Mouse (Mus musculus): ENCODE data around the gene Phactr1. TPM values are rescaled to one million over a fixed set of nuclear protein-coding genes. Genes with fewer than 3 reads are reported as not detected.

The Phactr1 gene
- polyA plus RNA-seq (2016; fragmentation: Nextera tagmentation; extraction: Ambion mirVana) = 0.39 and 0.78 TPM in 2 replicates

DNA sequence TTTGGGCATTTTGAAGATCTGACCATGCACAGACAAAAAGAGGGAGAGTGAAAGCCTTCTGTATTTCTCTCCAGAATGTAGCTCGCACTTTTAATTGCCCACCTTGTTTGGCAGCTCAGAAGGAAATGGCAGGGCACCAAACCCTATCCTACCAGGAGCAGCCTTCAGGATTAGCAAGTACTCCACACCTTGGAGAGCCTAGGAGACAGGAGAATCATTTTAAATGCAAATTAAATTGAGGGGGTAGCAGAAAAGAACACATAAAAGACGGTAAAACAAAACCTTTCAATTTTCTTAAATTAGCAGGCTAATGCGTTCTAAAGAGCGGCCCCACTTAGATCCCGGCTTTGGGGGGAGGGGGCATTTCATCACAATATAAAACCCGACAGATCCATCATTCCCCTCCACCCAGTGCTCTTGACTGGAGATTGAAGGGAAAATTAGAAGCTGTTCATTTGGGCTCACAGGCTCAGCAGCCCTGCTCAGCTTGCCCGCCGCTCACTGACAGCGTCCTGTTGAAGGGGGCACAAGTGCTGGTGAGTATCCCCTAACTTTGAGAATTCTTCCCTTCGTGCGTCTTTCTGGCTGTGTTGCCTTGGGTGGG is at the start of gene Phactr1:
Gene Phactr1 (plus strand): TSS at position 233 of the 604 bp plus-strand sequence.
- ATAC-seq = no peak
- Histone ChIP-seq H3K27ac (no peak within 1 kb of the TSS), H3K4me2 (no peak within 1 kb of the TSS), H3K27me3 (replicated peaks) (0 out of 2 replicates have a peak, but pooled peaks cover 17% of the 10 kb centered on the region), H3K9ac (no peak within 1 kb of the TSS), H3K9me3 (replicated peaks) (no peaks in the 10 kb centered on the region), H3K4me1 (no peaks in the 10 kb centered on the region), H3K36me3 (no peaks in the 10 kb centered on the region), H3K4me3 (no peak within 1 kb of the TSS)
- WGBS (ENCODE audit: insufficient replicate concordance) = 29% methylated on average over 11 of the region's 11 CpGs

DNA sequence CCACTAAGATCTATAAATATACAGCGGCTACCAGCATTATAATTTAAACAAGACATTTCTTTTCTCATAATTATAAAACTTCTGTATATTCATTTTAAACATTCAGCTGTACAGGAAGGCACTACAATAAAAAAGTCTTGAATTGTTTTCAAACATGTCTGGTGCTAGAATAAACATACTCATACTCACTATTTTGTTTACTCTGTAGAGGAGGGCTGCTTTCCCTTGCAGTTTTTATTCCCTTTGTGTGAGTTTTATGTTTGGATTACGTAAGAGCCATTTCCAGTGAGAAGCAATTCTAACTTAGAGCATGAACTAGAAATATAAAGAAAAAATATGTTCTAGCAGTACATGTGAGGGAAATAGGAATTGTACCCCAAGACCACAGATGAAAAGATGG is 45.5 kb upstream of the Phactr1 start:
- H3K4me2 ChIP-seq = no peak overlapping the region
- 77% methylated on average over 2 of the region's 2 CpGs for WGBS (ENCODE audit: insufficient replicate concordance)
- H3K9ac ChIP-seq = no peak overlapping the region
- H3K27me3 ChIP-seq (replicated peaks) = no peaks in the 10 kb centered on the region
- no peaks in the 10 kb centered on the region for H3K4me1 ChIP-seq
- H3K27ac ChIP-seq = no peak overlapping the region
- H3K36me3 ChIP-seq = no peaks in the 10 kb centered on the region
- ATAC-seq = no peak
- H3K4me3 ChIP-seq = no peak overlapping the region
- H3K9me3 ChIP-seq (replicated peaks) = no peaks in the 10 kb centered on the region

DNA sequence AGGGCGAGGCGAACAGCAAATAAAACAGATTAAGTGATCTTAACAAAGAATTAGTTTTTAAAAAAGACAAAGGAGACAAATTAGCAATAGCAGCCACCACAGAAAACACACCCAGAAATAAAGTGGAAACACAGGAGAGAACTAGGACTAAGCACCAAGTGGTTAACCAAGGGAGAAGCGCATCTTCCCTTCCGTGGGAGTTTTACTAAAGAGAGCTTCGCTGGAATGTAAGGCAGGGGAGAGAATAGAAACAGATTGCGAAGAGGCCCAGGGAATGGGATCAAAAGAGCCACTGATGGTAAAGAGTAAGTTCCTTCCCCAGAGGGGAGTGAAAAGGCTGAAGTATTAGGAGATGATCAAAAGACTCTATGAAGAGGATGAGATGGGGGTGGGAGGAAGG is 30.2 kb upstream of the Phactr1 start:
- no peak overlapping the region for H3K4me3 ChIP-seq
- no peak overlapping the region for H3K9ac ChIP-seq
- H3K36me3 ChIP-seq = no peaks in the 10 kb centered on the region
- WGBS (ENCODE audit: insufficient replicate concordance) = 56% methylated on average over 6 of the region's 6 CpGs
- no peak for ATAC-seq
- H3K4me2 ChIP-seq = no peak overlapping the region
- no peaks in the 10 kb centered on the region for H3K4me1 ChIP-seq
- H3K27ac ChIP-seq = no peak overlapping the region
- no peaks in the 10 kb centered on the region for H3K27me3 ChIP-seq (replicated peaks)
- no peaks in the 10 kb centered on the region for H3K9me3 ChIP-seq (replicated peaks)

DNA sequence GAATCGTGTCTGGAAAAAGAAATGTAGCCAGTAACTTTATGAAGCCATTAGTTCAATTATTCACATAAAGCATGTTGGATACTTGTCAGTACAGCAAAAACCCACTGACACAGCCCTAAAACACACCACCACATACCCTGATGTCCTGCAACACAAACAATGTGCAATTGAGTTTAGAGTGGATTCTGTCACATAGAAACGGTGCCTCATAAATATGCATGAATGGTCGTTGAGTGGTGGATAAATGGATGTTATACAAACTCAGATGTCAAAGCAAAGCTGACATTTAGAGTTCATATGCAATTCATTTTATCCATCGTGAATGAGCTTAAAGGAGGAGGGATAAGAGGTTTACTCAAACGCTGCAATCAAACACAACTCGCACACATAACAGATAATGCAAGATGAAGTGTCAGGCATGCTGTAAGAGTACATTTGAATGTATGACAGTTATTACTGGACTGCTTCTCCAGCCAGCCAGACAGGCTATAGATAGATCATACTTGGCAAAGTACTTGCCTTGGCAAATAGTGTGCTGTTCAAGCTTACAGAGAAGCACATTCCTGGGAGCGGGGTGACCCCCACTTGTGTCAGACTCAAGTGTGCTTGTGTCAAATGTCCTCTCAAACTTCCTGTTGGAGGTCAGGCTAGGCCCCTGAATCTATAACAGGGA is 23.6 kb upstream of the Phactr1 start:
- no peaks in the 10 kb centered on the region for H3K27me3 ChIP-seq (replicated peaks)
- no peak overlapping the region for H3K4me2 ChIP-seq
- no peaks in the 10 kb centered on the region for H3K4me1 ChIP-seq
- no peak overlapping the region for H3K9ac ChIP-seq
- 70% methylated on average over 7 of the region's 7 CpGs for WGBS (ENCODE audit: insufficient replicate concordance)
- no peaks in the 10 kb centered on the region for H3K9me3 ChIP-seq (replicated peaks)
- ATAC-seq = no peak
- no peak overlapping the region for H3K27ac ChIP-seq
- no peaks in the 10 kb centered on the region for H3K36me3 ChIP-seq
- no peak overlapping the region for H3K4me3 ChIP-seq

DNA sequence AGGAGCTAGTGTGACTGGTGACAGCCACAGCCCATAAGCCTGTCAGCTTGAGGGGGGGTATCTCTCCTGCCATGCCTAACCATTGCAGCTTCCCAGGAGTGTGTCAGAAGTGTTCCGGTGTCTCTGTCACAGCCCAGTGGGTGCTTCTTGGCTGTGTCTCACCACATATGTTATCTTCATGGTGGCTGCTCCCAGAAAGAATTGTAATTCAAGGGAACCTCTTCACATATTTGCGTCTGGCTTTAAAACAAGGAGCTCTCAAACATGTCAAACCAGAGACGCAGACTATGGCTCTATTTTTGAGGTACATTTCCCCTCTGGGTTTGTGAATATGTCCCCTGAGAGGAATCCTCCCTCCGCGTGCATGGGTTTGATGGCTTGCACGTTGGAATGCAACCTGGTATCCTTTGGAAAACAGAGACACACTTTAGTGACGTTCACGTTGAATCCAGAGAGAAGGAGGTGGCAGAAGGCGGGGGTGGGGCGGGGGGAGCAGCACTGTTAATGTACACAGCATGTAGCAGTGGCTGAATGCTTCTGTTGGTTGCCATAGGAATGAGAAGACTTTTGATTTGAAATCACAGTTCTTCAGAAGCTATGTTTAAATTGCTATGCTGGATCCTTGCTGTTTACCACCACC is 8.7 kb upstream of the Phactr1 start:
- Histone ChIP-seq H3K36me3 (no peaks in the 10 kb centered on the region), H3K9ac (no peak overlapping the region), H3K27ac (no peak overlapping the region), H3K9me3 (replicated peaks) (no peaks in the 10 kb centered on the region), H3K27me3 (replicated peaks) (no peaks in the 10 kb centered on the region), H3K4me3 (no peak overlapping the region), H3K4me2 (no peak overlapping the region), H3K4me1 (no peaks in the 10 kb centered on the region)
- no peak for ATAC-seq
- 62% methylated on average over 10 of the region's 10 CpGs for WGBS (ENCODE audit: insufficient replicate concordance)

DNA sequence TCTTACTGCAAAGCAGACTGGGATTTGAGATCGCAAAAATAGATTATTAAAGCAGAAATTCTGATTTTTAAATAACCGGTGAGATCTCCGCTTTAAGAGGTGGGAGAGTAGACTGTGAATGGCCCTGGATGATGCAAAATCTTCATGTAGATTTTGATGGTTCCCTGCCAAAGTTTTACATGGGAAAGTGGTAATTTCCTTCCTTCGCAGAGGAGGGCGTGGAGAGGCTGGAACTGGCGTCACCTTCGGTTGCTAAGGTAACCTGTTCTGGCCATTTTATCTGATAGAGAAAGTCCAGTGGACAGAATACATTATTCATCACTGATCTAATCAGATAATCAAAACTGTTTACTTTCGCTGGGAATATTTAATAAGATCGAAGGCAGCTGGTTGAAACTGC is 876 bp downstream of the Phactr1 start:
- H3K27me3 ChIP-seq (replicated peaks) = 0 out of 2 replicates have a peak, but pooled peaks cover 17% of the 10 kb centered on the region
- no peak overlapping the region for H3K9ac ChIP-seq
- no peaks in the 10 kb centered on the region for H3K9me3 ChIP-seq (replicated peaks)
- WGBS (ENCODE audit: insufficient replicate concordance) = 75% methylated on average over 9 of the region's 9 CpGs
- H3K36me3 ChIP-seq = no peaks in the 10 kb centered on the region
- H3K4me3 ChIP-seq = no peak overlapping the region
- H3K4me1 ChIP-seq = no peaks in the 10 kb centered on the region
- no peak overlapping the region for H3K4me2 ChIP-seq
- ATAC-seq = no peak
- H3K27ac ChIP-seq = no peak overlapping the region

DNA sequence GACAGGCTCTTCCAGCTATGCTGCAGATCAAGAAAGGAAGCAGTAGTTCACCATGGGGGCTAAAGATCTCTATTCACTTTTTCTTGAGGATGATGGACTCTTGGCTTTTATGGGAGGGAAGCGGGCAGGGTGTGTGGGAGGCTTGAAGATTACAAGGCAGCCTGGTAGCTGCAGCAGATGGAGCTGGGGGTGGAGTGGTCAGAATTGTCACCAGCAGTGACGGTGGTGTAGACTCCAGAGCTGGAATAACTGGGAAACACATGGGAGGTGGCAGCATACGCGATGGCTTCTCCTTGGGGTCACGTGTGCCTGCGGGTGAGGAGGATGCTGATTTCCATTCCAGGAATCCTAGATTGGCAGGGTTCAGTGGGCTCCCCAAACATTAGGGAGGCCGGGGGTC is 3.8 kb downstream of the Phactr1 start:
- Histone ChIP-seq H3K4me2 (no peak overlapping the region), H3K27me3 (replicated peaks) (0 out of 2 replicates have a peak, but pooled peaks cover 17% of the 10 kb centered on the region), H3K4me1 (no peaks in the 10 kb centered on the region), H3K27ac (no peak overlapping the region), H3K4me3 (no peak overlapping the region), H3K9me3 (replicated peaks) (no peaks in the 10 kb centered on the region), H3K36me3 (no peaks in the 10 kb centered on the region), H3K9ac (no peak overlapping the region)
- WGBS (ENCODE audit: insufficient replicate concordance) = 78% methylated on average over 7 of the region's 7 CpGs
- ATAC-seq = no peak

DNA sequence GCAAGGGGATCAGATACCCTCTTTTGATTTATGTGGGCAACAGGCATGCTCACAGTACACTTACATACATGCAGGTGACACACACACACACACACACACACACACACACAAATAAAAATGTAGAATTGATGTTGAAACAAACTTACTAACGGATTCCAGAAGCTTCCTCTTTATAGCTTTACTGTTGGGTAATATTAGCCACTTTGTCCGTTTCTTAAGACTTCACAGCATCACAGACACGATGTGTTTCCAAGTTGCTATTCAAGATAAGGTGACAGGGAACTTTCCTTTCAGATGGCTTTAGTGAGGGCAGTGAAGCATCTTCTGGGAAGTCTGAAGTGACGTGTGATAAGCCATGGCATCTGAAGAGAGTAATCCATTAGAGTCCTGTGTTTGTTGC is 11.8 kb downstream of the Phactr1 start:
- Histone ChIP-seq H3K27me3 (replicated peaks) (no peaks in the 10 kb centered on the region), H3K4me1 (no peaks in the 10 kb centered on the region), H3K9ac (no peak overlapping the region), H3K9me3 (replicated peaks) (no peaks in the 10 kb centered on the region), H3K4me3 (no peak overlapping the region), H3K4me2 (no peak overlapping the region), H3K27ac (no peak overlapping the region), H3K36me3 (no peaks in the 10 kb centered on the region)
- no peak for ATAC-seq
- 46% methylated on average over 4 of the region's 4 CpGs for WGBS (ENCODE audit: insufficient replicate concordance)

DNA sequence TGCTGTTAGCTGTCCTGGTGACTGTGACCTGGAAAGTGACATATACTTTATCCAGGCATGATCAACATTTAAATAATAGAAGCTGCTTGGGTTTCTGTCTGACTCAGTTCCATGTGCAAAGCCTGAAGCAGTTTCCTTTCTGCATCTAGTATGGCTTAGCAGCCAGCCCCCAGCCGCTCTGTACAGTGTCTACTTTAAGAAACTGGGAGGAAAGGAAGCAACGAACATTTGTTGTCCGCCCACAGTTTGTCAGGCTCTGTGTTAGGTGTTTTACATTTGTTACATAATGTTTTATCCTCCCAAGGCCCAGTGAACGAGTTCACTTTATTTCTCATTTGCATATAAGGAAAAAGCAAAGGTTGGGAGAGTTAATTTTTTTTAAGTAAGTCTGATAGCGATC is 16.2 kb downstream of the Phactr1 start:
- Histone ChIP-seq H3K4me3 (no peak overlapping the region), H3K36me3 (no peaks in the 10 kb centered on the region), H3K4me2 (no peak overlapping the region), H3K27ac (no peak overlapping the region), H3K27me3 (replicated peaks) (no peaks in the 10 kb centered on the region), H3K4me1 (no peaks in the 10 kb centered on the region), H3K9me3 (replicated peaks) (no peaks in the 10 kb centered on the region), H3K9ac (no peak overlapping the region)
- ATAC-seq = no peak
- WGBS (ENCODE audit: insufficient replicate concordance) = 63% methylated on average over 5 of the region's 5 CpGs

DNA sequence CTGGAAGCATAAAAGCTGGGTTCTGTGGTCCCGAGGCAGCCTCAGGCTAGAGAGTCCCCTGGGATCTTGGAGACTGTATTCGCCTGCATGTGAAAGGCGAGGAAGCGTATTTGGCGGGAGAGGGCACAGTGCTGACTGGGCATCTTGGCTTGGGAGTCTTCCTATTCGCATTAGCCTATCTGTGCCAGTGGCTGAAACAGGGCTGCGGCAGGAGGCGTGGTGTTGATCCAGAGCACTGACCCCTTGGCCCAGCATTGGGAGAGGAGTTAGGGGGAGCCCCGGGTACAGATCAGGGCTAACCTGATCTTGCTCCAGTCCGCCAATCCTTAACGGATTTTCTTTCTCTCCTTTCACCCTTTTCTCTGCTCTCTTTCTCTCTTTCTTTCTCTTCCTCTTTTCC is 28.7 kb downstream of the Phactr1 start:
- Histone ChIP-seq H3K4me2 (0 out of 2 replicates have a peak overlapping the region, but pooled peaks have one; percentile 23), H3K9me3 (replicated peaks) (no peaks in the 10 kb centered on the region), H3K4me3 (no peak overlapping the region), H3K36me3 (no peaks in the 10 kb centered on the region), H3K4me1 (no peaks in the 10 kb centered on the region), H3K9ac (no peak overlapping the region), H3K27ac (no peak overlapping the region), H3K27me3 (replicated peaks) (peaks cover 32% of the 10 kb centered on the region)
- 12% methylated on average over 11 of the region's 11 CpGs for WGBS (ENCODE audit: insufficient replicate concordance)
- no peak for ATAC-seq

DNA sequence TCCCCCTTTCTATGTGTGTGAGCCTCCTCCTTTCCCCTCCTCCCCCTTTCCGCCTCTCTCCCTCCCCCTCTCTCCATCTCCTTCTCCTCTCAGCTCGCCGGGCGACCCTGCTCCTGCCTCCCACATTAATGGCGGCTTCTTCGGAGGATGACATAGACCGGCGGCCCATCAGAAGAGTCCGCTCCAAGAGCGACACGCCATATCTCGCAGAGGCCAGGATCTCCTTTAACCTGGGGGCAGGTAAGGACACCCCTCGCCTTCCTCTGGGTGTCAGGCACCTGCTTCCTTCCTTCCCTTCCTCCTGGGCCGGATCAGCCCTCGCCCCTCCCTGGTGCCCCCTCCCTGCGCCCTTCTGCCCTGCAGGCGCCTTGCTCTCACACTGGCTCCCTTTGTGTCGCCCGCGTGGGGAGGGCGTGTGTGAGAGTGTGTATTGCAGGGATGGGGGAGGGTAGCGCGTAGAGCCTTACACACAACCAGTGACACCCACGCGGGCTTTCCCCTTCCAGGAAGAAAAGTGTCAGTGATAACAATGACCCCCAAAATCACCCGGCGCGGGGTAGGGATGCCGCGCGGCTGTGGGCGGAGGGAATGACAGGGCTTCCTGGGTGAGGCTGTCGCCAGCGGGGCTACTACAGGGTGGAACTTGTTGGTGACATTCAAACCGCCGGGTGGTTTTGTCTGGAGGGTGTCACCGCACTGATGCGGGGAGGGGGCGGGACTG is 29.3 kb downstream of the Phactr1 start:
- 5% methylated on average over 39 of the region's 39 CpGs for WGBS (ENCODE audit: insufficient replicate concordance)

DNA sequence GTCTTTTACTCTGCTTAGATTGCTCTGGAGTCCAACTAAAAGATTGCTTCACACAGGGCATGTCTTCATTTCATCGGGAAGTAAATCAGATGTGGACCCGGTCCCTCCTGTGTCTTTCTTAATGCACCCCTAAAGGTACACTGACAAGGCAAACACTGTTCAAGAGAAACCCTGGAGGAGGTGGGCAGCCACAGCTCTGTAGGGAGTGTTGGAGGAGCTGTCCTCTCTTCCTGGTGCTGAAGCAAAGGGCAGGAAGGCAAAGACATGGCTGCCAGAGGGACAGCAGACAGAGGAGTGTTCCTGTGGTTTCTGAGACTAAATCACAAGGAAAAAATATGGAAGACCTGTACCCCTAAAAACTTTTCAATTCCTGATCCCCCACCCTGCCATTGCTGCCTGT is 31.1 kb downstream of the Phactr1 start:
- no peak for ATAC-seq
- H3K9me3 ChIP-seq (replicated peaks) = no peaks in the 10 kb centered on the region
- H3K9ac ChIP-seq = no peak overlapping the region
- 25% methylated on average over 2 of the region's 2 CpGs for WGBS (ENCODE audit: insufficient replicate concordance)
- no peaks in the 10 kb centered on the region for H3K36me3 ChIP-seq
- no peak overlapping the region for H3K4me2 ChIP-seq
- H3K4me1 ChIP-seq = no peaks in the 10 kb centered on the region
- H3K27me3 ChIP-seq (replicated peaks) = peaks cover 32% of the 10 kb centered on the region
- no peak overlapping the region for H3K27ac ChIP-seq
- H3K4me3 ChIP-seq = no peak overlapping the region

More for the DNA sequence above, 29.3 kb downstream of the Phactr1 start:
- no peak for ATAC-seq
- Histone ChIP-seq H3K4me2 (peak overlapping the region; percentile 23), H3K4me1 (no peaks in the 10 kb centered on the region), H3K4me3 (no peak overlapping the region), H3K9me3 (replicated peaks) (no peaks in the 10 kb centered on the region), H3K27ac (no peak overlapping the region), H3K9ac (no peak overlapping the region), H3K36me3 (no peaks in the 10 kb centered on the region), H3K27me3 (replicated peaks) (peaks cover 32% of the 10 kb centered on the region)

Data from liver, embryonic 12.5 days (tissue).